Mouse (Mus musculus): ENCODE results near the gene Prkg1. TPM values are rescaled to one million over a fixed set of nuclear protein-coding genes. Genes with fewer than 3 reads are reported as not detected.

Prkg1 gene
- polyA plus RNA-seq, 1 experiment from 2014 or later = 10.0 TPM

DNA sequence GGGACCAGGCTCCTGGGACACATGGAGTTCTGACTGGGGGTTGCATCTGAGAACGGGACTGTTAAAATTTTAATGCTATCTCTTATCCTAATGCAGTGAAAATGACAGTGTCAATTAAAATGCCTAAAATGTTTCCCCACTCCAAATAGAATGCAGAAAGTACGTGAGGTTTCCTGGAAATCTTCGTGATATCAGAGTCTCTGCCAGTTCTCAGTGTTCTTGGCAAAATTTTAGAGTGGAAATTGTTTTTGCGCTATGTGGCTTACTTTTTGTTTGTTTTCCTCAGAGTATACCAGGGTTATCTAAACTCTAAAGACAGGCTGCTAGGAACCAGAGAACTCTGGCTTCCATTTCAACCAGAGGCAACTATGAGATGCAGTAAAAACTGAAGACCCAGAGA, 50.4 kb downstream of the Prkg1 start:
- no peaks in the 10 kb centered on the region for H3K4me1 ChIP-seq
- ATAC-seq (ENCODE audit: insufficient read depth, low FRiP score, low read depth) = no peak
- 76% methylated on average over 4 of the region's 4 CpGs for WGBS
- no peaks in the 10 kb centered on the region for H3K27me3 ChIP-seq (replicated peaks)
- no peak overlapping the region for H3K27ac ChIP-seq
- no peak overlapping the region for H3K4me3 ChIP-seq (replicated peaks)
- no peak overlapping the region for H3K9ac ChIP-seq
- no peaks in the 10 kb centered on the region for H3K9me3 ChIP-seq
- H3K4me2 ChIP-seq = no peak overlapping the region
- H3K36me3 ChIP-seq = no peaks in the 10 kb centered on the region

DNA sequence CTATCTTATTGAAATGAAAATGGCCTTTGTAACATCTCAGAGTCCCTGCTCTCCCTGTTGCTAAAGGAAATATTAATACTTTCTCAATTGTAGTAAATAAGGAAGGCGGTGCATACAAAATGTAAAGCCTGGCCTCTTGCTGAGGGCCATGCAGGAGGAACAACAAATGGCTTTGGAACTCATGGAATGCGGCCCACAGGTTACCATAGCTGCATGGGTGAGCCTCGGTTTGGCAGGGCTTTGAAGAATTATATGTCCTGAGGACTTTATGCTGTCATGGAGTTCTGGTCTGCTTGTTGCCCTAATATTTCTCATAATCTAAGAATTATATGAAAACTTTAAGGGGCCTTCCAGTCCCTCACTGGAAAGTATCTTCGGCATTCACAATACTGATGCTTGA, 51.5 kb downstream of the Prkg1 start:
- no peaks in the 10 kb centered on the region for H3K27me3 ChIP-seq (replicated peaks)
- ATAC-seq (ENCODE audit: insufficient read depth, low FRiP score, low read depth) = no peak
- no peak overlapping the region for H3K4me2 ChIP-seq
- H3K9me3 ChIP-seq = no peaks in the 10 kb centered on the region
- H3K4me1 ChIP-seq = no peaks in the 10 kb centered on the region
- 53% methylated on average over 4 of the region's 4 CpGs for WGBS
- H3K9ac ChIP-seq = no peak overlapping the region
- H3K27ac ChIP-seq = no peak overlapping the region
- H3K36me3 ChIP-seq = no peaks in the 10 kb centered on the region
- no peak overlapping the region for H3K4me3 ChIP-seq (replicated peaks)

DNA sequence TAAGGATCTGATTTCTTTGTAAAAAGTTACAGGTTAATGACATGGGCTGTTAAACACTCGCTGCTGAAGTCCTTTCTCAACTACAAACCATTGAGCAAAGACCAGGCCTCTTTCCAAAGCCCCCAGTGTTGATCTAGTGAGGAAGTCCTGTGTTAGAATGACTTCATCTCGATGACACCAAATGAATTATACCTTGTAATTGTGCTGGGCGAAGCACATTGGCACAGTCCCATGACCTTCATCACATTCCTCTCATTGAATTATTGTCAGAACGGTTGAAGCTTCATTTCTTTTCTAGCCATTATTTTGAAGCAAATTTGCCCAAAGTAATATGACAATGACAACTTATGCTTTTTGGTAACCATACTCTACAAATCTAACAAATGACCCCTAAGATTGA, 54.5 kb downstream of the Prkg1 start:
- ATAC-seq (ENCODE audit: insufficient read depth, low FRiP score, low read depth) = no peak
- Histone ChIP-seq H3K27me3 (replicated peaks) (no peaks in the 10 kb centered on the region), H3K9me3 (no peaks in the 10 kb centered on the region), H3K9ac (no peak overlapping the region), H3K4me3 (replicated peaks) (no peak overlapping the region), H3K27ac (no peak overlapping the region), H3K36me3 (no peaks in the 10 kb centered on the region), H3K4me2 (no peak overlapping the region), H3K4me1 (no peaks in the 10 kb centered on the region)
- 80% methylated on average over 4 of the region's 4 CpGs for WGBS

DNA sequence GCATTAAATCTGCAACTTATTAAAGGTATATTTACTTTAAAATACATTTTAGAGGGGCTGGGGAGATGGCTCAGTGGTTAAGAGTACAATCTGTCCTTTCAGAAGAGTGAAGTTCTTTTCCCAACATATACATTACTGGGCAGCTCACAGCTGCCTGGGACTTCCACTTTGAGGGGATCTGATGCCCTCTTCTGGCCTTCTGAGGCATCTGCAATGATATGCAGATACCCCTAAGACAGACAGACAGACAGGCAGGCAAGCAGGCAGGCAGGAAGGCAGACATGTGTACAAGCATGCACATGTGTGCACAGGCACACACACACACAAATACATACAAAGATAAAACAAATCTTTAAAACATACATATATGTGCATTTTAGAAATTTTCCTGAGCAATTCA, 60.8 kb downstream of the Prkg1 start:
- H3K27ac ChIP-seq = no peak overlapping the region
- no peak overlapping the region for H3K9ac ChIP-seq
- no peak overlapping the region for H3K4me3 ChIP-seq (replicated peaks)
- no peaks in the 10 kb centered on the region for H3K36me3 ChIP-seq
- ATAC-seq (ENCODE audit: insufficient read depth, low FRiP score, low read depth) = no peak
- no peaks in the 10 kb centered on the region for H3K4me1 ChIP-seq
- no peak overlapping the region for H3K4me2 ChIP-seq
- no peaks in the 10 kb centered on the region for H3K27me3 ChIP-seq (replicated peaks)
- no peaks in the 10 kb centered on the region for H3K9me3 ChIP-seq

DNA sequence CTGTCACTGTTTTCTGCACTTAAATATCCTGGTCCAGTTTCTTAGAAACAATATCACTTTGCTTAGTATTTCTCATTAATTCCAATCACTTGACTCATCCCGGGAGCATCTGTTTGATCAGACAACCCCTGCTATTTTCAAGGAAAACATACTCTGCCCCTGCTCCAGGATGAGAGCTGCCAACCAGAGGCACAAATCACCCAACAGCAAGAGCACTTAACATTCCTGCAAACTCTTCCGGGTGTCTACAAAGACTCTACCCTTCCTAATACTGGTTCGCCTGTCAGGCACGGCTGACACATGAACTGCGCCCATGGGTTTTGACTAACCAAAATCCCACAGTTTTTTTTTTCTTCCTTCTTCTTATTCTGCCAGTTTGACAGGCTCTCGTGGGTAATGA, 65.9 kb downstream of the Prkg1 start:
- ATAC-seq (ENCODE audit: insufficient read depth, low FRiP score, low read depth) = no peak
- WGBS = 65% methylated on average over 6 of the region's 6 CpGs
- no peaks in the 10 kb centered on the region for H3K4me1 ChIP-seq
- H3K36me3 ChIP-seq = no peaks in the 10 kb centered on the region
- H3K9me3 ChIP-seq = no peaks in the 10 kb centered on the region
- H3K4me3 ChIP-seq (replicated peaks) = no peak overlapping the region
- no peak overlapping the region for H3K27ac ChIP-seq
- no peak overlapping the region for H3K4me2 ChIP-seq
- no peaks in the 10 kb centered on the region for H3K27me3 ChIP-seq (replicated peaks)
- no peak overlapping the region for H3K9ac ChIP-seq

DNA sequence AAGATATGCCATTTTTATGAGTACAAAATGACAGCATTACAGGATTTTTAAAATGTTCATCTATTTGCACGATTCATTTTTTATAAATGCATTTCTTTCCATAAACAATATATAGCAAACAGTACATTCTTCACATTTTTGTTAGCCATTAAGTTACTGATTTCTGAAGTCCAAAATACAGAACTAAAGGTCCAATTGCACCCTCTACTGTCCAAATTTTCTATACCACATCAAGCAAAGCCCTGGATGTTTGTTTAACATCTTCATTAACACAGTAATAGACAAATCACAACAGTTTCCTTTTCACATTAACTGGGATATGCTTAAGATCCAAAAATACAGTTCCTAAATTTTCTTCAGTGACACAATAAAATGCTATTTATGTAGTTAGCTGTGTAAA, 84.0 kb downstream of the Prkg1 start:
- Histone ChIP-seq H3K27ac (no peak overlapping the region), H3K9me3 (no peaks in the 10 kb centered on the region), H3K4me1 (no peaks in the 10 kb centered on the region), H3K4me2 (no peak overlapping the region), H3K27me3 (replicated peaks) (no peaks in the 10 kb centered on the region), H3K9ac (no peak overlapping the region), H3K4me3 (replicated peaks) (no peak overlapping the region), H3K36me3 (no peaks in the 10 kb centered on the region)
- 16% methylated on average over 1 of the region's 1 CpGs for WGBS
- ATAC-seq (ENCODE audit: insufficient read depth, low FRiP score, low read depth) = no peak

DNA sequence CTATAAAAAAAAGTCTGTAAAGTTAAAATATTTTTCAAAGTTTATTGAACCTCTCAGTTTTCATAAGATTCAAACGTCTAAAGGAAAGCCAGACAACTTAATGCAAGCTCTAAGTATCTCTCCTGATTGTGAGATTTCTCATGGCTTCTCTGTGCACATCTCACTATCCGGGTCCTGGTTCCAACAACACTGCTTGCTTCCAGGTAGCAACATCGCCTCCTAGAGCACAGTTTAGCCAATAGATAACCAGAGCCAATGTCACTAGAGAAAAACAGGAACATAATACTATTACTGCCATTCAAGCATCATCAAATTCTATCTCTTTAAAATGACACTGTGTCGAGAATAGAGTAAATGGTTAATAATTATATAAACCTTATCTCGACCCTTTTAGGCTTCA, 86.5 kb downstream of the Prkg1 start:
- Histone ChIP-seq H3K27me3 (replicated peaks) (no peaks in the 10 kb centered on the region), H3K4me1 (no peaks in the 10 kb centered on the region), H3K27ac (no peak overlapping the region), H3K9ac (no peak overlapping the region), H3K9me3 (no peaks in the 10 kb centered on the region), H3K36me3 (no peaks in the 10 kb centered on the region), H3K4me3 (replicated peaks) (no peak overlapping the region), H3K4me2 (no peak overlapping the region)
- 40% methylated on average over 5 of the region's 5 CpGs for WGBS
- no peak for ATAC-seq (ENCODE audit: insufficient read depth, low FRiP score, low read depth)

DNA sequence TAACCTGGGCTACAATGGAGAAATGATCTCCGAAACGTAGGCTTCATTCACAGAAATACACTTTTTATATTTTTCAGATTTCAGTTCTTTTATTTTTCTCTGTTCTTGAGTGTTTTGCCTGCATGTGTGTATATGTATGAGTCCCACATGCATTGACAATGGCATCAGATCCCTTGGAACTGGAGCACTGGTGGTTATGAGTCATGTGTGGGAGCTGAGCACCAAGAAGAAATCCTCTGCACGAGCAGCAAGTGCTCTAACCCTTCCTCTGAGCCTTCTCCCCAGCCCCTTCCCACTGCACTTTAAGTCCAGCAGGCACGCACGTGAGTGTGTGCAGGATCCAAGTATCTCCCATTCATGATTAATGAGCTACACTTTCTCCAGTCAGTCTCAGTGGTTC, 93.1 kb downstream of the Prkg1 start:
- H3K4me2 ChIP-seq = no peak overlapping the region
- ATAC-seq (ENCODE audit: insufficient read depth, low FRiP score, low read depth) = no peak
- H3K27ac ChIP-seq = no peak overlapping the region
- H3K9ac ChIP-seq = no peak overlapping the region
- H3K27me3 ChIP-seq (replicated peaks) = no peaks in the 10 kb centered on the region
- H3K4me1 ChIP-seq = no peaks in the 10 kb centered on the region
- H3K9me3 ChIP-seq = no peaks in the 10 kb centered on the region
- H3K4me3 ChIP-seq (replicated peaks) = no peak overlapping the region
- WGBS = 68% methylated on average over 5 of the region's 5 CpGs
- H3K36me3 ChIP-seq = no peaks in the 10 kb centered on the region

DNA sequence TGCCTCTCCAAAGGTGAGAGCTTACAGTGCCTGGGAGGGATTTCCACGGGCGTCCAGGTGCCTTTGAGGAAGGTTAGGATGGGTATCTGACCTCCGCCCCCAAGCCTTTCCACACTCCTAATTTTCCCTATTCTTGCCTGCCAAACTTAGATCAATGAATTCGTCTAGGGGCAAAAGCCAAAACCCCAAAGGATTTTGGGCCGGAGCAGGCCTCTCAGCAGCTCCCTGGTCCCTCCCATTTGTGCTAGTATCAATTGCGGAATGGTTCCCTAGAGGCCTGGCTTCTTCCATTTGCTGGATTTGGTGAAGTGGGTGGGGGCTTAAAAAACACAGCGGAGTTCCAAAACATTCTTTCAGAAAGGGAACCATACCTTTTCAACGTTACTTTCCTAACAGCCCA, 99.8 kb downstream of the Prkg1 start:
- H3K36me3 ChIP-seq = no peaks in the 10 kb centered on the region
- WGBS = 12% methylated on average over 8 of the region's 8 CpGs
- ATAC-seq (ENCODE audit: insufficient read depth, low FRiP score, low read depth) = no peak

DNA sequence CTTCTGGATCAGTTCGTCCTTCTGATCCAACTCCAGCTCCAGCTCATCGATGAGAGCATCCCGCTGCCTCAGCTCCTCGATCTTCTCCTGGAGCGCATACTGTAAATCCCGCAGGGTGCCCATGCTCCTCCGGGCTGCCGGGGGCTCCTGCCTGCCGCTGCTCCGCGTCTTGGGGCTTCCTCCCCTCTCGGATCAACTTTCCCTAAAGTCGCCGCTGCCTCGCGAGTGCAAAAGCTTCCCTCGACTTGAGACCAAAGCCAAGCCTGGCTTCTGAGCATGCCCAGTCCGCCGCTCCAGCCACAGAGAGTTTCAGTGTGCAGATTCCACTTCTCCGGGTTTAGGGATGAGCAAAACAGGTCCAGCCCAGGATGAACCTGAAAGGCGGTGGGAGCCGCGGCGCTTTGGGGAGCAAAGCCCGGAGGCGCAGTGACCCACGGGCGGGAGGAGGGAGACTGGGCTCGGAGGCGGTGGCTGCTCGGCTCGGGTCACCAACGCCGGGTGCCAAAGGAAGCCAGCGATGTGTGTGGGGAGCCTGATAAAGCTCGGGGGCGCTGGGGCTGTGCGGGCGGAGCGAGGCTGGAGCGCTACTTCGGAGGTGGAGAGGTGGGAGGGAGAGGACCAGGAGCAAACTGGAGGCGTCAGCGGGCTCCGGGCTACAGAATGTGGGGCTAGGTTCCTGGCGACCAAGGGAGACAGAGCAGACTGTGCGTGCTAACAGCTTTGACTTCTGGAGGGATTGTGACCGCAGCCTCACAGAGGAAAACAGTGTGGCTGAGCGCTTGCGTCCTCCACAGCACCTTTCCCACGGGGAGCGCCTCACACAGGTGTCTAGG, 100.5 kb downstream of the Prkg1 start:
- ATAC-seq (ENCODE audit: insufficient read depth, low FRiP score, low read depth) = peak; percentile 27; the same call in 1 of the 2 replicates
- WGBS = under 1% methylated on average over 52 of the region's 52 CpGs
- Histone ChIP-seq H3K4me2 (peak overlapping the region; percentile 92), H3K36me3 (no peaks in the 10 kb centered on the region), H3K27me3 (replicated peaks) (0 out of 2 replicates have a peak, but pooled peaks cover 4% of the 10 kb centered on the region), H3K9me3 (no peaks in the 10 kb centered on the region), H3K4me3 (replicated peaks) (peak overlapping the region; percentile 59), H3K4me1 (no peaks in the 10 kb centered on the region; the same call in 1 of the 2 replicates), H3K9ac (peak overlapping the region; percentile 58), H3K27ac (peak overlapping the region; percentile 62)

More for the DNA sequence above, 99.8 kb downstream of the Prkg1 start:
- Histone ChIP-seq H3K4me3 (replicated peaks) (peak overlapping the region; percentile 59), H3K4me2 (peak overlapping the region; percentile 92), H3K27me3 (replicated peaks) (0 out of 2 replicates have a peak, but pooled peaks cover 4% of the 10 kb centered on the region), H3K4me1 (no peaks in the 10 kb centered on the region; the same call in 1 of the 2 replicates), H3K9ac (peak overlapping the region; percentile 58; the same call in 1 of the 2 replicates), H3K9me3 (no peaks in the 10 kb centered on the region), H3K27ac (peak overlapping the region; percentile 62; the same call in 1 of the 2 replicates)

DNA sequence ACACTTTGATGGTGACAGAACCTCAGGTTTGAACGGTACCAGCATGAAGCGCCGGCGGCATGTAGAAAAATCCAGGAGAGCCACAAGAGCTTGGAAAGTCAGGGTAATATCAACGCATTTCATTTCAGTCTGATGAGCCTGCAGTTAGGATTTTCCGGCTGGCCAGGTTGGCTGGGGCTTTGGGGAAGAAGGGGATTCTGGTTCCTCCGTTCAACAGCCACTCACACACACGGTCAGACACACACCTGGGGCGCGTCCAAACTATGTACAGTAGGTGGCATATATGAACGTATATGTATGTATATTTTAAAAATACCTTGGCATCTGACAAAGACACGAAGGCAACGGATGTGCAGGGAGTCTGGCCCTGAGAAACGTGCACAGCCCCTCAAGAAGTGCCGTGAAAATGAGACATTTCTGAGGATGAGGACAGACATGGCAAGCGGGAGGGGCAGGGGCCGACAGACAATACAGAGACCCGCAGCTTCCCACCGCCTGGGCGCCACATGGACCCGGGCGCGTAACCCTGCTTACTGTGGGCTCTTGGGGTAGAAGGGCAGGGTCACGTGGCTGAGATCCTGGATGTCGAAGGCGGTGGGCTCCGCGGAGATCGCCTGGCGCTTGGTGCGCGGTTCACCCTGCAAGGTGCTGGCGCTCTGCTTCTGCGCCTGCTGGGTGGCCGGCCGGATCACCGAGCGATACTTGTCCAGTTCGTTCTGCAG, 101.2 kb downstream of the Prkg1 start:
- Histone ChIP-seq H3K4me2 (peak overlapping the region; percentile 92), H3K9ac (peak overlapping the region; percentile 58), H3K27ac (peak overlapping the region; percentile 62), H3K4me1 (no peaks in the 10 kb centered on the region; the same call in 1 of the 2 replicates), H3K9me3 (no peaks in the 10 kb centered on the region), H3K36me3 (no peaks in the 10 kb centered on the region), H3K27me3 (replicated peaks) (0 out of 2 replicates have a peak, but pooled peaks cover 4% of the 10 kb centered on the region), H3K4me3 (replicated peaks) (peak overlapping the region; percentile 59)
- 7% methylated on average over 39 of the region's 39 CpGs for WGBS
- peak; percentile 56; the same call in 1 of the 2 replicates for ATAC-seq (ENCODE audit: insufficient read depth, low FRiP score, low read depth)

DNA sequence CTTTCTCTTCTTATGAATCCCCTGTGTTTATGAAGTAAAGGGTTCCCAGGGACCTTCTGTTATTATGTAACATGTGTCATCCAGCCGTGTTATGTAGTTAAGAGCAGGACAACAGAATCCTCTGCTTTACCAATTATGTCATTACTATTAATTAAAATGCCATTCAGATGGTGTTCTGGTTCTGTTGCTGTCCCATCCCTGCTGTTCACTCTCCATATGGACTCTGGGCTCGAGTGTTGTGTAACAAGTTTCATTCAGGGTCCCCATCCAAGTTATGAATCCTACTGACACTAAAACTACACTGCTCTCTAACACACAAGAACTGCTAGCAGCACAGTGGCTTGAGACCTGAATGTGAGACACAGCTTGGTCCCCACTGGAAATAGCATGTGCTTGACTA, 102.0 kb downstream of the Prkg1 start:
- H3K27ac ChIP-seq = no peak overlapping the region
- ATAC-seq (ENCODE audit: insufficient read depth, low FRiP score, low read depth) = no peak

More for the DNA sequence above, 102.0 kb downstream of the Prkg1 start:
- no peak overlapping the region for H3K9ac ChIP-seq
- H3K36me3 ChIP-seq = no peaks in the 10 kb centered on the region
- H3K27me3 ChIP-seq (replicated peaks) = 0 out of 2 replicates have a peak, but pooled peaks cover 4% of the 10 kb centered on the region
- peak overlapping the region; percentile 35 for H3K4me2 ChIP-seq
- H3K9me3 ChIP-seq = no peaks in the 10 kb centered on the region
- 45% methylated on average over 2 of the region's 2 CpGs for WGBS
- H3K4me3 ChIP-seq (replicated peaks) = peak overlapping the region; percentile 22; the same call in 1 of the 2 replicates
- H3K4me1 ChIP-seq = no peaks in the 10 kb centered on the region; the same call in 1 of the 2 replicates
